Mouse (Mus musculus): ENCODE data around the gene Ror1. TPM values are rescaled to one million over a fixed set of nuclear protein-coding genes. Genes with fewer than 3 reads are reported as not detected.

Ror1 gene
- total RNA-seq, 1 experiment, result 2.2 TPM

DNA sequence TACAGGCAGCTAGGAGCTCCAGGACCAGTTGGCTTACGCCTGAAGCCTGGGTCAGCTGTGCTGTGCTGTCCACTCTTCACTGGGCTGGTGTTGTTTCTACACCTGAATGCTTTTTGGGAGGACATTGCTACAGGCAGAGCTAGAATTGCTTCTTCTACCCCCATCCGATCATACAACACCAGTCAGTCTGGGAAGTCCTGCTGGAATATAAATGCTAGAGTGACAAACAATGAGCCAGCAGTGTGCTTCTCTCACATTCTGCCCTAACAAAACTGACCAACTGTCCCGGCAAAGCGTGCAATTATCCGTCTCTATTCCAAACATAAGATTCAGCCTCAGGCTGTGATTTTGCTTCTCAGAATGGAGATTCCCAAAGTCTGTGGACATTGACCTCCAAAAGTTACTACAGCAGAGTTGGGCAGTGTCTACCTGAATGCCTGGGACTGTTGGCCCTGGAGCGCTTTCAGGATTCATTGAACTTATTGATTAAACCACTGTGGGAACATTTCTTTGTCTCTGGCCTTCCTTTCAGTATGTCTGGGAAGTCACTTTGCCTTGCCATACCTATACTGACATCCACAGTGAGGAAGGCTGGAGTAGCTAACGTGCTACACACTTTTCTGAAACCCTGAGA, 274.1 kb downstream of the Ror1 start:
- no peak for DNase-seq (ENCODE audit: low read depth, low spot score)
- in situ Hi-C loops (cut with MboI; ENCODE audit: low sequenced_read_pairs in 2 of 2, unreplicated experiment in 2 of 2), result no loop called here
- Histone ChIP-seq H3K9me3 (ENCODE audit: control insufficient read depth, insufficient read depth, low read depth, low read length) (no peaks in the 10 kb centered on the region), H3K9ac (ENCODE audit: insufficient read depth, low read depth, low read length, poor library complexity, severe bottlenecking) (no peak overlapping the region), H3K36me3 (ENCODE audit: control insufficient read depth, insufficient read depth, low read length, poor library complexity, severe bottlenecking) (no peaks in the 10 kb centered on the region), H3K4me3 (ENCODE audit: insufficient read depth in 1 of 2, low read depth in 1 of 2, low read length in 2 of 2, poor library complexity in 1 of 2, severe bottlenecking in 1 of 2) (no peak overlapping the region), H3K4me1 (ENCODE audit: control insufficient read depth in 2 of 2, insufficient read depth in 2 of 2, low read length in 2 of 2, poor library complexity in 1 of 2) (no peaks in the 10 kb centered on the region), H3K27ac (ENCODE audit: insufficient read depth, low read depth, low read length, poor library complexity, severe bottlenecking) (no peak overlapping the region)
- TF ChIP-seq ZNF384 (IDR thresholded peaks at IDR 0.05; ENCODE audit: low read depth, low read length) (no peak), MAFK (IDR thresholded peaks at IDR 0.05; ENCODE audit: insufficient read depth, low read depth, low read length) (no peak), CHD2 (IDR thresholded peaks at IDR 0.05; ENCODE audit: low read depth, low read length) (no peak), HCFC1 (IDR thresholded peaks at IDR 0.05; ENCODE audit: borderline replicate concordance, insufficient read depth, low read length) (no peak), ZC3H11A (IDR thresholded peaks at IDR 0.05; ENCODE audit: borderline replicate concordance, low read depth, low read length) (no peak)

DNA sequence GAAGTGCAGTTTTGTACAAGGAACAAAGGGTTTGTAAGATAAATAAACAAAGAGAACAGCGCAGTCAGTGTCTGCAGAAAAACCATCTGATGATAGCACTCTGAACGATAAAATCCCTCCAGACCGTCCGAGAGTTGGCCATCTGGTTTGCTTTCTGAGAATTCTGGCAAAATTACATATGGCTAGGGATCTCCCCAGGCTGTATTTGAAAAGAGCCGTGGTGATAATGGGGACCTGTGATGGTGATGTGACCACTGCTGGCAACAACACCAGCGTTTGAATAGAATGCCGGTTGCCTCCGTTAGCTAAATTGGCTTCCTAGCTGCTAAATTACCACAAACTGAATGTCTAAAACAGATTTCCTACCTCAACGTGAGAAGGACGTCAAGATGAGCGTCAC, 277.2 kb downstream of the Ror1 start:
- H3K4me1 ChIP-seq (ENCODE audit: control insufficient read depth in 2 of 2, insufficient read depth in 2 of 2, low read length in 2 of 2, poor library complexity in 1 of 2), result no peaks in the 10 kb centered on the region
- TF ChIP-seq CHD2 (IDR thresholded peaks at IDR 0.05; ENCODE audit: low read depth, low read length) (no peak), MAFK (IDR thresholded peaks at IDR 0.05; ENCODE audit: insufficient read depth, low read depth, low read length) (no peak), HCFC1 (IDR thresholded peaks at IDR 0.05; ENCODE audit: borderline replicate concordance, insufficient read depth, low read length) (no peak), ZNF384 (IDR thresholded peaks at IDR 0.05; ENCODE audit: low read depth, low read length) (no peak), ZC3H11A (IDR thresholded peaks at IDR 0.05; ENCODE audit: borderline replicate concordance, low read depth, low read length) (no peak)
- DNase-seq (ENCODE audit: low read depth, low spot score), result no peak

DNA sequence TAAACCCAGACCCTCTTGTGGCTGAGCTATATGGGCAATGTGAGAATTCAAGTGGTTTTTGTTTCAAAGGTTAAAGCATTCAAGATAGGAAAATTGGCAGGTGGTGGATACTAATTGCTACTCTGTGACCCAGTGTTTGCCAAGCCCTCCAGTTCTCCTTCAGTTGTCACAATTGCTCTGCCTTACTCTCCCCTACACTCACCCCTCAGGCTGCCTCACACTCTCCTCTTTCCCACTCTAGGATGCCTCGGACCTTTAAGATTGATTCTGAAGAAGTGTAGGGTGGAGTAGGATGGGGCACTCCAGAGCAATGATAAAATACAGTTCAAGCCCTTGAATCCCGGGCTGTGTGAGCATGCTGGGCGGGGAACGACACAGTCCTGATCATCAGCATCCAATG, 278.2 kb downstream of the Ror1 start:
- no peak overlapping the region for H3K4me3 ChIP-seq (ENCODE audit: insufficient read depth in 1 of 2, low read depth in 1 of 2, low read length in 2 of 2, poor library complexity in 1 of 2, severe bottlenecking in 1 of 2)
- H3K9me3 ChIP-seq (ENCODE audit: control insufficient read depth, insufficient read depth, low read depth, low read length), result no peaks in the 10 kb centered on the region
- TF ChIP-seq MAFK (IDR thresholded peaks at IDR 0.05; ENCODE audit: insufficient read depth, low read depth, low read length) (no peak), HCFC1 (IDR thresholded peaks at IDR 0.05; ENCODE audit: borderline replicate concordance, insufficient read depth, low read length) (no peak), CHD2 (IDR thresholded peaks at IDR 0.05; ENCODE audit: low read depth, low read length) (no peak), ZNF384 (IDR thresholded peaks at IDR 0.05; ENCODE audit: low read depth, low read length) (no peak), ZC3H11A (IDR thresholded peaks at IDR 0.05; ENCODE audit: borderline replicate concordance, low read depth, low read length) (no peak)
- no peaks in the 10 kb centered on the region for H3K36me3 ChIP-seq (ENCODE audit: control insufficient read depth, insufficient read depth, low read length, poor library complexity, severe bottlenecking)
- no peak for DNase-seq (ENCODE audit: low read depth, low spot score)
- no peak overlapping the region for H3K27ac ChIP-seq (ENCODE audit: insufficient read depth, low read depth, low read length, poor library complexity, severe bottlenecking)
- in situ Hi-C loops (cut with MboI; ENCODE audit: low sequenced_read_pairs in 2 of 2, unreplicated experiment in 2 of 2), result no loop called here
- no peaks in the 10 kb centered on the region for H3K4me1 ChIP-seq (ENCODE audit: control insufficient read depth in 2 of 2, insufficient read depth in 2 of 2, low read length in 2 of 2, poor library complexity in 1 of 2)
- H3K9ac ChIP-seq (ENCODE audit: insufficient read depth, low read depth, low read length, poor library complexity, severe bottlenecking), result no peak overlapping the region

More for the DNA sequence above, 277.2 kb downstream of the Ror1 start:
- Histone ChIP-seq H3K27ac (ENCODE audit: insufficient read depth, low read depth, low read length, poor library complexity, severe bottlenecking) (no peak overlapping the region), H3K36me3 (ENCODE audit: control insufficient read depth, insufficient read depth, low read length, poor library complexity, severe bottlenecking) (no peaks in the 10 kb centered on the region), H3K4me3 (ENCODE audit: insufficient read depth in 1 of 2, low read depth in 1 of 2, low read length in 2 of 2, poor library complexity in 1 of 2, severe bottlenecking in 1 of 2) (no peak overlapping the region), H3K9me3 (ENCODE audit: control insufficient read depth, insufficient read depth, low read depth, low read length) (no peaks in the 10 kb centered on the region), H3K9ac (ENCODE audit: insufficient read depth, low read depth, low read length, poor library complexity, severe bottlenecking) (no peak overlapping the region)
- in situ Hi-C loops (cut with MboI; ENCODE audit: low sequenced_read_pairs in 2 of 2, unreplicated experiment in 2 of 2), result no loop called here

DNA sequence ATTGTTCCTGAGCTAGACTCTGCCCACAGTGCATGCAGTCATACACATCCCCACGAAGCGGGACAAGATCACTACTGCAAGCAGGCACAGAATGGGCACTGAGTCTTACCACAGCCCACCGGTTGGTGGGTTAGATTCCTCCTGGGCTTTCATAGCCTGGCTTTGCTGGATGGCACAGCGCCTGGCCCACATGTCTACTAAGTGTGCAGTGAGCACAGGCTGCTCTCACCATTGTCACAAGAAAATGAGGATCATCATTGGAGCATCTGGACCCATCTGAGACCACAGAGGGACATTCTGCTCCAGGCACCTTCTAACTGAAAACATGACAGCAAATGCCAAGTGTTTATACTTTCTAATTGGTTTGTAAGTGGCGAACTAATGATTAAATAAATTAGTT, 279.7 kb downstream of the Ror1 start:
- Histone ChIP-seq H3K4me1 (ENCODE audit: control insufficient read depth in 2 of 2, insufficient read depth in 2 of 2, low read length in 2 of 2, poor library complexity in 1 of 2) (no peaks in the 10 kb centered on the region), H3K27ac (ENCODE audit: insufficient read depth, low read depth, low read length, poor library complexity, severe bottlenecking) (no peak overlapping the region), H3K9ac (ENCODE audit: insufficient read depth, low read depth, low read length, poor library complexity, severe bottlenecking) (no peak overlapping the region), H3K4me3 (ENCODE audit: insufficient read depth in 1 of 2, low read depth in 1 of 2, low read length in 2 of 2, poor library complexity in 1 of 2, severe bottlenecking in 1 of 2) (no peak overlapping the region), H3K36me3 (ENCODE audit: control insufficient read depth, insufficient read depth, low read length, poor library complexity, severe bottlenecking) (no peaks in the 10 kb centered on the region), H3K9me3 (ENCODE audit: control insufficient read depth, insufficient read depth, low read depth, low read length) (no peaks in the 10 kb centered on the region)
- no peak for TF ChIP-seq ZNF384 (IDR thresholded peaks at IDR 0.05; ENCODE audit: low read depth, low read length)
- TF ChIP-seq ZC3H11A (IDR thresholded peaks at IDR 0.05; ENCODE audit: borderline replicate concordance, low read depth, low read length), result no peak
- no peak for TF ChIP-seq MAFK (IDR thresholded peaks at IDR 0.05; ENCODE audit: insufficient read depth, low read depth, low read length)
- TF ChIP-seq CHD2 (IDR thresholded peaks at IDR 0.05; ENCODE audit: low read depth, low read length), result no peak
- TF ChIP-seq HCFC1 (IDR thresholded peaks at IDR 0.05; ENCODE audit: borderline replicate concordance, insufficient read depth, low read length), result no peak
- in situ Hi-C loops (cut with MboI; ENCODE audit: low sequenced_read_pairs in 2 of 2, unreplicated experiment in 2 of 2), result no loop called here
- no peak for DNase-seq (ENCODE audit: low read depth, low spot score)
